Mouse (Mus musculus) sigmoid colon, adult 10 weeks (tissue): ENCODE data around the gene Abhd12. TPM values are rescaled to one million over a fixed set of nuclear protein-coding genes. Genes with fewer than 3 reads are reported as not detected.

Experiments used
- polyA plus RNA-seq: library from polyadenylated mRNA; stranded (reverse); fragments of 350-450 nt; fragmentation: Illumina TruSeq; extraction: RNeasy Lipid Tissue Mini Kit (QIAGEN cat#74804); gene quantifications from one replicate; pipeline ENCODE4 v1.2.3, GENCODE M21; 2014; ENCODE audit warnings: low read depth, low replicate concordance

Gene Abhd12
- polyA plus RNA-seq = 66.9 TPM

DNA sequence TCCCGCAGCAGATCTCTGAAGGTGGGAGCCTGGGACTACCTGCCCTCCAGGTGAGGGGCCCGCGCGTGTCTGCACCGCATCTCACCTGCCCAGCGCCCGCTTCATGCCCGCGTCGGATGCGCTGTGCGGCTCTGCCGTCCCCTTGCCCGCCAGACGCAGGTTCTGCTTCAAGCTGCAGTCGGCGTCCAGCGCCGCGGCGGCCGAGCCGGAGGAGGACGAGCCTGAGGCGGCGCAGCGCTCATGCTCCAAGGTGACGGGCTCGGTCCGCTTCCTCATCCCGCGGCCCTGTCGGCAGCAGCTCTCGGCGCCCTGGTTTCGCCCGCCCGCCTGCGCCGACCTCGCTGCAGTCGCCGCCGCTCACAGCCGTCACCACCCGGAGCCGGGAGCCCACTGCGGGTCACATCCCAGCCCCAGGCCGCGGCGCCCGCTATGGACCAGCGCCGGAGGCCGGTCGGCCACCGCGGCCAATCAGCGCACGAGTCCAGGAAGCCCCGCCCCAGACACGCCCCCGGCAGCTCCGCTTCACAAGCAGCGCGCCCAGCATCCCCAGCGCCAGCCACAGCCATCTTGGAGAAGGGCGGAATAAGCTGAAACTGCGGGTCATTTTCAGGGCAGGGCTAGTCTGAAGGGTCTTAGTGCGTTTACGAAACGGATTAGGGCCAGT lies at the start of gene Abhd12:
TSS of gene Abhd12 (minus strand) at position 470 of the 664 bp plus-strand sequence.

GRCm38 (mm10) chr2:150904936-150905450 lies 452 bp upstream of the Abhd12 start, which contains the start of gene Gins1:
TSS of gene Gins1 (plus strand) at chr2:150905400.

GRCm38 (mm10) chr2:150786251-150787180 lies 118.0 kb downstream of the Abhd12 start, which contains the start of gene Pygb:
TSS of gene Pygb (plus strand) at chr2:150786735.

Other genes with a start within 250 kb of the Abhd12 start
- 39.2 TPM for gene Acss1, start 236.2 kb downstream of the Abhd12 start, polyA plus RNA-seq
- gene Vsx1, start 215.4 kb downstream of the Abhd12 start, polyA plus RNA-seq = not detected
- gene Entpd6, start 155.7 kb downstream of the Abhd12 start, polyA plus RNA-seq = 3.9 TPM
- gene Pygb, start 118.0 kb downstream of the Abhd12 start, polyA plus RNA-seq = 19.6 TPM
- gene Gins1, start 659 bp upstream of the Abhd12 start, polyA plus RNA-seq = 5.3 TPM
- 1.2 TPM for gene Ninl, start 134.6 kb upstream of the Abhd12 start, polyA plus RNA-seq
- gene Nanp, start 134.7 kb upstream of the Abhd12 start, polyA plus RNA-seq = 54.6 TPM
- gene Gm14151, start 187.6 kb upstream of the Abhd12 start, polyA plus RNA-seq = not detected
- gene Gm14147, start 193.5 kb upstream of the Abhd12 start, polyA plus RNA-seq = not detected